Mouse (Mus musculus) fat pad, adult 2 months (tissue): ENCODE data around the gene Tdrd12.
"Not testable (repeated sequence)": the region's sequence is repeated elsewhere in the genome, so short reads cannot be mapped to it uniquely, and the experiment has no call there.

Experiments used
- DNase-seq: peaks from one replicate; pipeline ENCODE4 v3.0.0-alpha.2; 2011; ENCODE audit warnings: low read depth, low spot score; ENCODE audit errors: extremely low read depth

Tdrd12 gene

GRCm38 (mm10) chr7:35555224-35556204 lies 18.0 kb upstream of the Tdrd12 start:
- no peak for DNase-seq

GRCm38 (mm10) chr7:35554605-35555175 lies 17.1 kb upstream of the Tdrd12 start:
- no peak for DNase-seq

- DNase-seq: no peak
These were observed 16.4 kb upstream of the Tdrd12 start for GRCm38 (mm10) chr7:35553751-35554604.

- DNase-seq: no peak
These were observed 8.3 kb upstream of the Tdrd12 start for GRCm38 (mm10) chr7:35545881-35546280.

DNA sequence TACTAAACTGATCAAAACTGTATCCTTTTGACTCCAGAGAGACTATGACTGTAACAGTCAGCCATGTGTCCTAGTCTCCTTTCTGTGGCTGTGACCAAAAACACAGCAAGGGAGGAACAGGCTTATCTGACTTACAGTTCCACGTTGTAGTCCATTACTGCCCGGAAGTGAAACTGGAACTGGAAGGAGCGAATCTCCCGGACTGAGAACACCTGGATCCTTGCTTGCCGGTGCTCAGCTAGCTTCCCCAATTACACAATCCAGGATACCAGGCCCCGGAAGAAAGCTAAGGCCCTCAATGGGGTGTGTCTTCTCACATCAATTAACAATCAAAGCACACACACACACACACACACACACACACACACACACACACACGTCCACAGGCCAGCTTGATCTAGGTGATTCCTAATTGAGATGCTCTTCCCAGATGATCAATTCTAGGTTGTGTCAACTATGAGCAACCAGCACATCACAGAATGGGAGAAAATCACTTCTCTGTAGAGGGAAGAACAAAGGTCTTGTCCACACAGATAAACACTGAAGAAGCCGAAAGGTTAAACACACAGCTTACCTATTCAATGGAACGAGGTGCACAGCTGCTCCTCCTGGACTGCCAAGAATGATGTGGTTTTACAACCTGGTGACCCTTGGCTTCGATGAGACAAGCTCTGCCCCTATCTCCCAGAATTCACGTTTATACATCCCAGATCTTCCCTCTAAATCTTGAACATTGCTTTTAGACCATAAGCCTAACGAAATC lies 1.6 kb downstream of the Tdrd12 start:
- DNase-seq: no peak

GRCm38 (mm10) chr7:35530544-35530943 lies 7.0 kb downstream of the Tdrd12 start:
- DNase-seq: not testable (repeated sequence)

- no peak for DNase-seq
These were observed 7.5 kb downstream of the Tdrd12 start for GRCm38 (mm10) chr7:35530026-35530425.

DNA sequence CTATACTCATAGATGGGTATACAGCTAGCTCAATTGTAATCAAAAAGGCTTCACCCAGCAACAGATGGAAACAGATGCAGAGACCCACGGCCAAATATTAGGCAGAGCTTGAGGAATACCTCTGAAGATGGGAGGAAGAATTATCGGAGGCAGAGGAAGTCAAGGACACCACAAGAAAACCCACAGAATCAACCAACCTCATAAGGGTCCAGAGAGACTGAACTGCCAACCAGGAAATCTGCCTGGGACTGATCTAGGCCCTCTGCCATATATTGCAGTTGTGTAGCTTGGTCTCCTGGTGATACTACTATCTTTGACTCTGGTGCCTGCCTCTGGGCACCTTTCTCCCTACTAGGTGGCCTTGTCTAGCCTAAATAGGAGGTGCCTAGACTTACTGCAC lies 10.8 kb downstream of the Tdrd12 start:
- DNase-seq: no peak

GRCm38 (mm10) chr7:35501995-35502394 lies 35.5 kb downstream of the Tdrd12 start:
- DNase-seq: no peak

GRCm38 (mm10) chr7:35497516-35497915 lies 40.0 kb downstream of the Tdrd12 start:
- DNase-seq: no peak

- DNase-seq: no peak
These were observed 46.5 kb downstream of the Tdrd12 start for GRCm38 (mm10) chr7:35491005-35491404.

GRCm38 (mm10) chr7:35490186-35490585 lies 47.4 kb downstream of the Tdrd12 start:
- no peak for DNase-seq

DNA sequence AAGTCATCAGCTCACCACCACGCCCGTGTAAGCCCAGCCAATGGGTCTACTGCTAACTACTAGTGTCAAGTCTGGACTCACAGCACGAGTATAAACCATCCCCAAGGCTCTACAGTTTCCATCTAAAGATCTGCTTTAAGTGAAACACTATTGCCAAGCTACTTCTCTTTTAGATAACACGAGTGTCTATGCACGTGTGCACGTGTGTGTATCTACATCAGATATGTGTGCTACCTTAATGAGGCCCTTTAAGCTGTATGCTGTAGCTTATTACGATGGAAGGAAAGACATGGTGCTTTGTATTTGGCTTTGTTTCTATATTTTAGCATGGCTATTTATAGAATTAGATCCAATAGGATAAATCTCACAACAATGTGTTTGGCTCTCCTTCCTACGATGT lies 51.0 kb downstream of the Tdrd12 start:
- DNase-seq: no peak

GRCm38 (mm10) chr7:35485126-35485525 lies 52.4 kb downstream of the Tdrd12 start:
- no peak for DNase-seq

GRCm38 (mm10) chr7:35476457-35476856 lies 61.1 kb downstream of the Tdrd12 start:
- no peak for DNase-seq

GRCm38 (mm10) chr7:35470794-35471193 lies 66.8 kb downstream of the Tdrd12 start:
- no peak for DNase-seq

- DNase-seq: no peak
These were observed 69.7 kb downstream of the Tdrd12 start for GRCm38 (mm10) chr7:35467856-35468255.

- no peak for DNase-seq
These were observed 72.5 kb downstream of the Tdrd12 start for GRCm38 (mm10) chr7:35465027-35465426.

DNA sequence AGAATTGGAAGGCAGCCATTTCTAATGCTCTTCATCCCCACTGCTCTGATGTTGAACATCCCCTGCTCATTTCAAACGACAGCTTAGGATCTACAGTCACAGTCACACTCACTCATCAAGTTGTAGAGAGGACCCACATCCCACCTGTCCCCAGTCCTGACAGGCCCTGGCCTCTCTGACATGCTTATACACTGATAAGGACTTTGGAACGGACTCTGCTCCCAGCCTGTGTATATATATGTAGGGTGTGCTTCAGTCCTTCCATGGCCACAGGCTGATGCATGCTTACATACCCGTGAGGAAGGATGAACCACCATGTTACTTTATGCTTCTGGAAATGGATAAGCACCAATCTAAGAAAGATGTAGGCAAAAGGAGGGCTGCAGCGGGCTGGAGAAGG lies 76.6 kb downstream of the Tdrd12 start:
- no peak for DNase-seq

- no peak for DNase-seq
These were observed 81.3 kb downstream of the Tdrd12 start for GRCm38 (mm10) chr7:35456091-35456814.
